Mouse (Mus musculus): ENCODE results near the gene Tspan1.

DNA sequence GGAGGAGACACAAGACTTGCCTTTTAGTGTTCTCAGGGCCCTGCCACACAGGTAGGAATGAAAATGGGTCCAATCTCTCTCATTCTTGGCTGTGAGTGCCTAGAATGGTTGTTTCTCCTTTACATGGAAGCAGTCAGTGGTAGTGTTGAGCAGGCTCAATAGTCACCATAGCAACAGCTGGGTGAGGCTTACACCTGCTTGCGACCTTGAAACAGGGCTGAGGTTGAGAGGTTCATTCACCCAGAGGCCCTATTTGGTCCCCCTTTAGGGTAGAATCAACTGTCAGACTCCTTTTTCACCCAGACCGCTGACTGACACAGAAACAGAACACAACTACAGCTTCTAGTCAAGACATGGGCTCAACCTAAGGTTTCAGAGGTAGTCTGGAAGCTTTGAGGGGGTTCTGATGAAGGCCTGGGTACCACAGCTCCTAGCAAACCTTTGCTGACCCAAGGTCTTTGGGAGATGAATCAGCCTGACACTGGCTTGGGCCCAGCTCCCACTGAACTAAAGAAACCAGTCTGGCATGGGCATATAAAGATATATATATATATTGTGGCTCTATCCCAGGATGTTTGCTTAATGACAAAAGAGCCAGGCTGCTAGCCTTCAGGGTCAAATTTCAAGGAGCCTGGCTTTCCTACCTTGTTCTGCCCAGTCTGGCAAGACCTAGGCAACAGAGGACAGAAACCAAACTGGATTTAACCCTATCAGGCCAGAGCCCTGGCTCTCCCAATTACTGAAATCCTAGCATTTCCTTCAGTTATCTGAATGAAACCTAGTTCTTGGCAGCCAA lies 2.4 kb downstream of the Tspan1 start:
- TF ChIP-seq CTCF (IDR thresholded peaks at IDR 0.05; ENCODE audit: low read depth, low read length) = no peak
- no peak for TF ChIP-seq POLR2A (IDR thresholded peaks at IDR 0.05; ENCODE audit: extremely low read depth, insufficient read depth, low read length)
